Mouse (Mus musculus): Measurements from ENCODE around the gene Spata32.

- TF ChIP-seq CTCF (IDR thresholded peaks at IDR 0.05; ENCODE audit: low read depth) (no peak), EP300 (IDR thresholded peaks at IDR 0.05; ENCODE audit: low read depth) (no peak)
Observed at GRCm38 (mm10) chr11:103175688-103176442, 42.4 kb downstream of the Spata32 start.

Data from liver, postnatal 0 days (tissue).